Mouse (Mus musculus): ENCODE data around the gene Supt5. TPM values are rescaled to one million over a fixed set of nuclear protein-coding genes. Genes with fewer than 3 reads are reported as not detected.

Supt5 gene
- total and polyA plus RNA-seq, 2 experiments from 2014 or later = 36.6 to 71.4 TPM

GRCm38 (mm10) chr7:28370977-28371513, 32.5 kb upstream of the Supt5 start:
- ATAC-seq (ENCODE audit: insufficient read depth, low read depth) = no peak
- WGBS = 6% methylated on average over 11 of the region's 11 CpGs
- Histone ChIP-seq H3K4me2 (ENCODE audit: low read depth, low read length) (peak overlapping the region; percentile 85), H3K4me1 (ENCODE audit: control insufficient read depth, insufficient read depth) (peaks cover 18% of the 10 kb centered on the region), H3K9me3 (replicated peaks; ENCODE audit: control insufficient read depth, low read length) (no peaks in the 10 kb centered on the region), H3K4me3 (ENCODE audit: low read depth, low read length) (peak overlapping the region; percentile 83), H3K27me3 (ENCODE audit: control insufficient read depth, insufficient read depth, low read length) (no peaks in the 10 kb centered on the region), H3K27ac (ENCODE audit: low read depth) (peak overlapping the region; percentile 83), H3K9ac (replicated peaks; ENCODE audit: low read depth, low read length) (peak overlapping the region; percentile 93), H3K36me3 (replicated peaks; ENCODE audit: control insufficient read depth, insufficient read depth, low read length) (peaks cover 40% of the 10 kb centered on the region)
- TF ChIP-seq EP300 (IDR thresholded peaks at IDR 0.05; ENCODE audit: low read depth) (no peak), CTCF (IDR thresholded peaks at IDR 0.05; ENCODE audit: low read depth) (no peak)
- DNase-seq (ENCODE audit: low spot score) = no peak

- Histone ChIP-seq H3K27ac (ENCODE audit: low read depth) (no peak overlapping the region), H3K4me3 (ENCODE audit: low read depth, low read length) (peak overlapping the region; percentile 3; the same call in 1 of the 2 replicates), H3K36me3 (replicated peaks; ENCODE audit: control insufficient read depth, insufficient read depth, low read length) (peaks cover 49% of the 10 kb centered on the region), H3K9me3 (replicated peaks; ENCODE audit: control insufficient read depth, low read length) (no peaks in the 10 kb centered on the region), H3K4me2 (ENCODE audit: low read depth, low read length) (peak overlapping the region; percentile 85), H3K4me1 (ENCODE audit: control insufficient read depth, insufficient read depth) (peaks cover 12% of the 10 kb centered on the region), H3K9ac (replicated peaks; ENCODE audit: low read depth, low read length) (0 out of 2 replicates have a peak overlapping the region, but pooled peaks have one; percentile 3), H3K27me3 (ENCODE audit: control insufficient read depth, insufficient read depth, low read length) (no peaks in the 10 kb centered on the region)
- 89% methylated on average over 14 of the region's 14 CpGs for WGBS
- no peak for ATAC-seq (ENCODE audit: insufficient read depth, low read depth)
- TF ChIP-seq CTCF (IDR thresholded peaks at IDR 0.05; ENCODE audit: low read depth) = no peak
- no peak for TF ChIP-seq EP300 (IDR thresholded peaks at IDR 0.05; ENCODE audit: low read depth)
- no peak for DNase-seq (ENCODE audit: low spot score)
These were observed 31.5 kb upstream of the Supt5 start for GRCm38 (mm10) chr7:28370051-28370450.

DNA sequence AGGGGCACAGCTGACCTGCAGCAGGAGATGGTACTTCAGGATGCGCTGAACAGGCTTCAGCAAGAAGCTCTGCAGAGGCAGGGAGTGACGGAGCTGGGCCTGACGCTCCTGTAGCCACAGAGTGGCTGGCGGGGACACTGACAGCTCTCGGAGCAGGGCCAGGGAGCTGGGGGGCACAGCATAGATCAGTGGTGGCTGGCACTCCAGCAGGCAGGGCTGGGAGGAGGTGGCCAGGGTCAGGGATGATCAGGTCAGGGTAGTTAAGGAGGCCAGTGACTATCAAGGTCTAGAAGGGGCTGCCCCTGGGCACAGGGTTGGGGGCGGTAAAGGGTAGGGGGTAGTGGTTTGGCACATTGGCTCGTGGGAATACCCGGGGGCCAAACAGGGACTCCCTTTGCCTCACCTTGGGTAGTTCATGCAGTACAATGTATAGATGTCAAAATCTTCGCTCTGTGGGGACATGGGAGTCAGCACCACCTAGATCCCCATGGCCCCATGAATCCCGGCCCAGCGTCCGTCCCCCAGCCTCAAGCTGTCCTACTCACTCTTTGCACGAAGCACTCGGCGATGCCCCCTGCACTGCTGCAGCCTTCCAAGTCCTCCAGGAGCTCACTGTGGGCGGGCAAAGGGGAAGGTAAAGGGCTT, 29.9 kb upstream of the Supt5 start:
- 0 out of 2 replicates have a peak overlapping the region, but pooled peaks have one; percentile 8 for H3K9ac ChIP-seq (replicated peaks; ENCODE audit: low read depth, low read length)
- WGBS = 90% methylated on average over 16 of the region's 16 CpGs
- H3K27ac ChIP-seq (ENCODE audit: low read depth) = no peak overlapping the region
- peaks cover 63% of the 10 kb centered on the region for H3K36me3 ChIP-seq (replicated peaks; ENCODE audit: control insufficient read depth, insufficient read depth, low read length)
- peaks cover 12% of the 10 kb centered on the region; the same call in 1 of the 2 replicates for H3K4me1 ChIP-seq (ENCODE audit: control insufficient read depth, insufficient read depth)
- H3K9me3 ChIP-seq (replicated peaks; ENCODE audit: control insufficient read depth, low read length) = no peaks in the 10 kb centered on the region
- TF ChIP-seq CTCF (IDR thresholded peaks at IDR 0.05; ENCODE audit: low read depth) (no peak), EP300 (IDR thresholded peaks at IDR 0.05; ENCODE audit: low read depth) (no peak)
- no peak overlapping the region for H3K4me3 ChIP-seq (ENCODE audit: low read depth, low read length)
- DNase-seq (ENCODE audit: low spot score) (no peak), ATAC-seq (ENCODE audit: insufficient read depth, low read depth) (no peak)
- H3K27me3 ChIP-seq (ENCODE audit: control insufficient read depth, insufficient read depth, low read length) = no peaks in the 10 kb centered on the region
- no peak overlapping the region for H3K4me2 ChIP-seq (ENCODE audit: low read depth, low read length)

GRCm38 (mm10) chr7:28367663-28368275, 29.2 kb upstream of the Supt5 start:
- Histone ChIP-seq H3K27me3 (ENCODE audit: control insufficient read depth, insufficient read depth, low read length) (no peaks in the 10 kb centered on the region), H3K4me1 (ENCODE audit: control insufficient read depth, insufficient read depth) (peaks cover 12% of the 10 kb centered on the region; the same call in 1 of the 2 replicates), H3K36me3 (replicated peaks; ENCODE audit: control insufficient read depth, insufficient read depth, low read length) (peaks cover 66% of the 10 kb centered on the region), H3K9me3 (replicated peaks; ENCODE audit: control insufficient read depth, low read length) (no peaks in the 10 kb centered on the region), H3K27ac (ENCODE audit: low read depth) (no peak overlapping the region), H3K9ac (replicated peaks; ENCODE audit: low read depth, low read length) (0 out of 2 replicates have a peak overlapping the region, but pooled peaks have one; percentile 8), H3K4me3 (ENCODE audit: low read depth, low read length) (no peak overlapping the region), H3K4me2 (ENCODE audit: low read depth, low read length) (no peak overlapping the region)
- WGBS = 86% methylated on average over 16 of the region's 16 CpGs
- TF ChIP-seq CTCF (IDR thresholded peaks at IDR 0.05; ENCODE audit: low read depth) = no peak
- no peak for TF ChIP-seq EP300 (IDR thresholded peaks at IDR 0.05; ENCODE audit: low read depth)
- ATAC-seq (ENCODE audit: insufficient read depth, low read depth) (no peak), DNase-seq (ENCODE audit: low spot score) (no peak)

- 43% methylated on average over 16 of the region's 16 CpGs for WGBS
- DNase-seq (ENCODE audit: low spot score) = no peak
- no peaks in the 10 kb centered on the region for H3K9me3 ChIP-seq (replicated peaks; ENCODE audit: control insufficient read depth, low read length)
- H3K4me2 ChIP-seq (ENCODE audit: low read depth, low read length) = no peak overlapping the region
- H3K27ac ChIP-seq (ENCODE audit: low read depth) = no peak overlapping the region
- no peak for ATAC-seq (ENCODE audit: insufficient read depth, low read depth)
- H3K4me1 ChIP-seq (ENCODE audit: control insufficient read depth, insufficient read depth) = peaks cover 5% of the 10 kb centered on the region
- H3K9ac ChIP-seq (replicated peaks; ENCODE audit: low read depth, low read length) = no peak overlapping the region
- TF ChIP-seq CTCF (IDR thresholded peaks at IDR 0.05; ENCODE audit: low read depth) = no peak
- TF ChIP-seq EP300 (IDR thresholded peaks at IDR 0.05; ENCODE audit: low read depth) = no peak
- H3K27me3 ChIP-seq (ENCODE audit: control insufficient read depth, insufficient read depth, low read length) = no peaks in the 10 kb centered on the region
- H3K36me3 ChIP-seq (replicated peaks; ENCODE audit: control insufficient read depth, insufficient read depth, low read length) = peaks cover 78% of the 10 kb centered on the region
- no peak overlapping the region for H3K4me3 ChIP-seq (ENCODE audit: low read depth, low read length)
These were observed 24.0 kb upstream of the Supt5 start for GRCm38 (mm10) chr7:28362441-28363060.
